In genomic region chr11:59674746-59675145, GRCm38 (mm10) we compare ENCODE assay signal across 5 mouse cellular contexts. TPM values are rescaled to one million over a fixed set of nuclear protein-coding genes. Genes with fewer than 3 reads are reported as not detected.
A peak's percentile ranks its signal among the peaks of the same experiment; 100 is the strongest.
DNase-seq lines count a peak whose midpoint lies in the region; TF ChIP-seq lines count a peak whose summit lies in the region.
"Not testable (repeated sequence)": the region's sequence is repeated elsewhere in the genome, so short reads cannot be mapped to it uniquely, and the experiment has no call there.

No protein-coding gene starts in this region.

- DNase-seq in ES-CJ7 (ENCODE audit: low read depth, low spot score) (peak; percentile 31), R1 (ENCODE audit: low read depth, low spot score) (peak; percentile 53), ZHBTc4 (ENCODE audit: low read depth, low spot score) (peak; percentile 64)
- not testable (repeated sequence) for DNase-seq in gastrocnemius, adult 2 months
- peak; percentile 61 for DNase-seq in heart, adult 11 months

- TF ChIP-seq CTCF in gastrocnemius, adult 2 months (IDR thresholded peaks at IDR 0.05) = not testable (repeated sequence)

- H3K27ac ChIP-seq in gastrocnemius, adult 2 months = peak overlapping the region; percentile 73

- intact Hi-C loops in gastrocnemius, adult 2 months (cut with DNase I) = not testable (repeated sequence)

- H3K4me3 ChIP-seq in gastrocnemius, adult 2 months = not testable (repeated sequence)

RNA-seq across cellular contexts. Expression of gene Mprip, which starts 13.6 kb away (rescaled TPM):
- 10 to 100 TPM; 75.6 to 87.2 TPM for total RNA-seq in gastrocnemius, adult 2 months (2021)
